In the genomic region with DNA sequence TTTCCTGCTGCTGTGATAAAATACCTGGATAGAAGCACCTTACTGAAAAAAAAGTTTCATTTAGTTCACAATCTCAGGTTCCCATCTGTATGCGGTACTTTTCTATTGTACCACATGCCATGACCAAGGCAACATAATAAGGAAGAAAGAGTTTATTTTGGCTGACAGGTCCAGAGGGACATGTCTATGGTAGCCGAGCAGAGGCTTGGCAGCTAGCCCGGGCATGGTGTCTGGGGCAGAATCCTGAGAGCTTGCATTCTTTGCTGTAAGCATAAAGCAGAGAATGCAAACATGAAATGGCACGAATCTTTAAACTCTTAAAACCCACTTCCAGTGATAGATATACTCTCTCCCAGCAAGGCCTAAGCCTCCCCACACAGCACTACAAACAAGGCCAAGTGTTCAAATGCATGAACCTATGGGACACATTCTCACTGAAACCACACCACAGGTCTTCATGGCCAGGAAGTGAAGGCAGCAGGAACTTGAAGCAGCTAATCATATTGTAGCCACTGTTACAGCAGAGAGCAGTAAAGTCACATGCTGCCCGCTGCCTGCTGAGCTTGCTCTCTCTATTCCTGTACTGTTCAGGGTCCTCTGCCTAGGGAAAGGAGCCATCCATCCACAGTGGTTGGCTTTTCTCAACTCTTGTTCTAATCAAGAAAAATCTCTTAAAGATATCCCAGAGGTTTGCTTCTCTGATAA, we compare ENCODE assay signal across 8 mouse cellular contexts. TPM values are rescaled to one million over a fixed set of nuclear protein-coding genes. Genes with fewer than 3 reads are reported as not detected.
DNase-seq lines count a peak whose midpoint lies in the region; ATAC-seq and TF ChIP-seq lines count a peak whose summit lies in the region.

No protein-coding gene starts in this region.

- H3K36me3 ChIP-seq in MEL (ENCODE audit: control insufficient read depth in 1 of 2, insufficient read depth in 2 of 2, low read length in 2 of 2): peaks cover 0 to 14% of the 10 kb centered on the region in 2 experiments; a peak in 2 of 4 replicates
- H3K36me3 ChIP-seq in heart, postnatal 0 days (replicated peaks; ENCODE audit: control insufficient read depth, insufficient read depth, low read length): 0 out of 2 replicates have a peak, but pooled peaks cover 7% of the 10 kb centered on the region
- H3K36me3 ChIP-seq in liver, embryonic 14.5 days (replicated peaks; ENCODE audit: control insufficient read depth, insufficient read depth, low read depth): no peaks in the 10 kb centered on the region

- H3K79me2 ChIP-seq in MEL (ENCODE audit: control insufficient read depth, insufficient read depth, low read length, poor library complexity): no peaks in the 10 kb centered on the region

- no peak for TF ChIP-seq EP300 in MEL (IDR thresholded peaks at IDR 0.05; ENCODE audit: low read depth in 1 of 2, low read length in 2 of 2)
- no peak for TF ChIP-seq EP300 in heart, postnatal 0 days (IDR thresholded peaks at IDR 0.05; ENCODE audit: low read depth)
- no peak for TF ChIP-seq EP300 in liver, embryonic 14.5 days (IDR thresholded peaks at IDR 0.05; ENCODE audit: low read depth)

- no peak for TF ChIP-seq RAD21 in MEL (IDR thresholded peaks at IDR 0.05; ENCODE audit: low read depth, low read length)

- H3K4me3 ChIP-seq in MEL (ENCODE audit: control insufficient read depth in 1 of 2, insufficient read depth in 1 of 2, low read depth in 2 of 2, low read length in 2 of 2): no peak overlapping the region
- H3K4me3 ChIP-seq in heart, postnatal 0 days (ENCODE audit: low read depth, low read length): no peak overlapping the region
- H3K4me3 ChIP-seq in liver, embryonic 14.5 days (ENCODE audit: insufficient read depth in 1 of 2, low read depth in 2 of 2, low read length in 2 of 2): no peak overlapping the region

- H3K27me3 ChIP-seq in MEL (ENCODE audit: control insufficient read depth in 1 of 2, insufficient read depth in 2 of 2, low read length in 2 of 2): no peaks in the 10 kb centered on the region
- no peaks in the 10 kb centered on the region for H3K27me3 ChIP-seq in heart, postnatal 0 days (ENCODE audit: control insufficient read depth, insufficient read depth, low read length)
- H3K27me3 ChIP-seq in liver, embryonic 14.5 days (ENCODE audit: control insufficient read depth, insufficient read depth, low read length): no peaks in the 10 kb centered on the region

- 24% methylated on average over 5 of the region's 5 CpGs for WGBS in heart, postnatal 0 days
- 69% methylated on average over 5 of the region's 5 CpGs for WGBS in liver, embryonic 14.5 days (ENCODE audit: insufficient replicate concordance)

- peak; percentile 68 for ATAC-seq in heart, postnatal 0 days (ENCODE audit: insufficient read depth, low read depth)
- ATAC-seq in liver, embryonic 14.5 days (ENCODE audit: insufficient read depth): no peak

- intact Hi-C loops in heart, postnatal 25 days (cut with DNase I): no loop called here

- TF ChIP-seq POLR2A in MEL (IDR thresholded peaks at IDR 0.05; ENCODE audit: control insufficient read depth in 1 of 2, insufficient read depth in 1 of 2, low read depth in 1 of 2, low read length in 2 of 2, poor library complexity in 1 of 2): no peak

- no peak overlapping the region for H3K27ac ChIP-seq in MEL (ENCODE audit: control insufficient read depth, low read depth, low read length)
- peak overlapping the region; percentile 70 for H3K27ac ChIP-seq in heart, postnatal 0 days (ENCODE audit: low read depth)
- H3K27ac ChIP-seq in liver, embryonic 14.5 days: peak overlapping the region; percentile 17; the same call in 1 of the 2 replicates

- no peak for TF ChIP-seq CTCF in MEL (IDR thresholded peaks at IDR 0.05 in 2 of 3, conservative IDR thresholded peaks at IDR 0.05 in 1 of 3; ENCODE audit: control insufficient read depth in 1 of 3, insufficient read depth in 1 of 3, low read depth in 2 of 3, low read length in 3 of 3, poor library complexity in 1 of 3, severe bottlenecking in 1 of 3)
- no peak for TF ChIP-seq CTCF in heart, postnatal 0 days (IDR thresholded peaks at IDR 0.05; ENCODE audit: low read depth)
- 0 out of 2 replicates have a peak, but pooled peaks have one; percentile 4 for TF ChIP-seq CTCF in liver, embryonic 14.5 days (IDR thresholded peaks at IDR 0.05; ENCODE audit: low read depth)

- H3K9ac ChIP-seq in MEL (ENCODE audit: control insufficient read depth, low read depth, low read length, poor library complexity, severe bottlenecking): no peak overlapping the region
- no peak overlapping the region for H3K9ac ChIP-seq in heart, postnatal 0 days (replicated peaks; ENCODE audit: low read depth, low read length)
- H3K9ac ChIP-seq in liver, embryonic 14.5 days (replicated peaks): no peak overlapping the region

- peaks cover 5 to 19% of the 10 kb centered on the region in 2 experiments for H3K4me1 ChIP-seq in MEL (ENCODE audit: control insufficient read depth in 1 of 2, insufficient read depth in 2 of 2, low read length in 2 of 2)
- peaks cover 16% of the 10 kb centered on the region for H3K4me1 ChIP-seq in heart, postnatal 0 days (ENCODE audit: control insufficient read depth, insufficient read depth)
- H3K4me1 ChIP-seq in liver, embryonic 14.5 days (replicated peaks; ENCODE audit: control insufficient read depth in 2 of 2, insufficient read depth in 2 of 2, low read length in 1 of 2): peaks cover 50 to 61% of the 10 kb centered on the region in 2 experiments

- H3K4me2 ChIP-seq in heart, postnatal 0 days (ENCODE audit: low read depth, low read length): no peak overlapping the region
- no peak overlapping the region for H3K4me2 ChIP-seq in liver, embryonic 14.5 days (ENCODE audit: low read depth)

- no peaks in the 10 kb centered on the region for H3K9me3 ChIP-seq in MEL (replicated peaks; ENCODE audit: insufficient read depth, low read length)
- no peaks in the 10 kb centered on the region for H3K9me3 ChIP-seq in heart, postnatal 0 days (replicated peaks; ENCODE audit: control insufficient read depth, low read length)
- no peaks in the 10 kb centered on the region for H3K9me3 ChIP-seq in liver, embryonic 14.5 days (ENCODE audit: control insufficient read depth, low read length)

- DNase-seq in heart, adult 18-20 months: peak; percentile 68 to 69
- no peak for DNase-seq in heart, postnatal 25 days (ENCODE audit: low spot score)
- no peak for DNase-seq in MEL (ENCODE audit: low read depth, low spot score)
- peak; percentile 38 for DNase-seq in heart, postnatal 0 days (ENCODE audit: low spot score)
- no peak for DNase-seq in liver, embryonic 14.5 days (ENCODE audit: low read depth in 3 of 3, low spot score in 3 of 3)
- no peak for DNase-seq in ovary, postnatal 14 days (ENCODE audit: low spot score)
- DNase-seq in ovary, postnatal 36 days (ENCODE audit: low spot score): no peak
- no peak for DNase-seq in thymus, postnatal 10 days (ENCODE audit: low spot score in 2 of 2)

TF ChIP-seq in MEL, 35 proteins besides CTCF, POLR2A, EP300 and RAD21:
- TF ChIP-seq MAFK (IDR thresholded peaks at IDR 0.05; ENCODE audit: borderline replicate concordance, low read depth, low read length) (no peak), E2F4 (IDR thresholded peaks at IDR 0.05; ENCODE audit: borderline replicate concordance, low read depth, low read length) (no peak), USF1 (IDR thresholded peaks at IDR 0.05; ENCODE audit: low read depth, low read length) (peak; percentile 37; the same call in 1 of the 2 replicates), USF2 (IDR thresholded peaks at IDR 0.05; ENCODE audit: borderline replicate concordance in 1 of 2, insufficient read depth in 1 of 2, low read depth in 1 of 2, low read length in 2 of 2) (no peak)

RNA-seq across cellular contexts. Expression of a gene that starts 22.2 kb away (rescaled TPM):
- total RNA-seq in heart, adult 18-20 months (2021): 10 to 100 TPM; 20.5 to 21.7 TPM
- 10 to 100 TPM; 18.8 to 21.6 TPM for total RNA-seq in heart, postnatal 25 days (2021)
- total RNA-seq in MEL (2012; rRNA removed): 14.5 and 15.9 TPM in 2 replicates
- 10 to 100 TPM; 22.1 to 87.6 TPM for polyA plus RNA-seq in MEL (2012; ENCODE audit: insufficient read depth in 1 of 2, insufficient read length in 2 of 2, low read depth in 1 of 2, low replicate concordance in 2 of 2, missing spikeins in 1 of 2)
- 9.5 and 10.0 TPM in 2 replicates for total RNA-seq in heart, postnatal 0 days (2014; rRNA removed; ENCODE audit: low replicate concordance)
- polyA plus RNA-seq in heart, postnatal 0 days (2015; fragmentation: Nextera tagmentation; extraction: Ambion mirVana): 26.6 and 27.2 TPM in 2 replicates
- 3.1 and 6.2 TPM in 2 replicates for polyA plus RNA-seq in liver, embryonic 14.5 days (2012; rRNA removed)
- 14.2 and 16.8 TPM in 2 replicates for polyA plus RNA-seq in liver, embryonic 14.5 days (2014; fragmentation: Nextera tagmentation; extraction: Ambion mirVana)

RNA-seq across cellular contexts. Expression of a gene that starts 22.5 kb away (rescaled TPM):
- total RNA-seq in heart, adult 18-20 months (2021): 10 to 100 TPM; 12.4 to 15.0 TPM
- 10 to 100 TPM; 15.2 to 17.0 TPM for total RNA-seq in heart, postnatal 25 days (2021)
- 21.5 and 27.3 TPM in 2 replicates for total RNA-seq in MEL (2012; rRNA removed)
- 10 to 100 TPM; 24.2 to 43.1 TPM for polyA plus RNA-seq in MEL (2012; ENCODE audit: insufficient read depth in 1 of 2, insufficient read length in 2 of 2, low read depth in 1 of 2, low replicate concordance in 2 of 2, missing spikeins in 1 of 2)
- 11.0 and 13.2 TPM in 2 replicates for total RNA-seq in heart, postnatal 0 days (2014; rRNA removed; ENCODE audit: low replicate concordance)
- 7.0 and 7.4 TPM in 2 replicates for polyA plus RNA-seq in heart, postnatal 0 days (2015; fragmentation: Nextera tagmentation; extraction: Ambion mirVana)
- 6.0 and 9.3 TPM in 2 replicates for polyA plus RNA-seq in liver, embryonic 14.5 days (2012; rRNA removed)
- 8.7 and 9.9 TPM in 2 replicates for polyA plus RNA-seq in liver, embryonic 14.5 days (2014; fragmentation: Nextera tagmentation; extraction: Ambion mirVana)

RNA-seq across cellular contexts. Expression of a gene that starts 51.9 kb away (rescaled TPM):
- total RNA-seq in heart, adult 18-20 months (2021): under 1 TPM; 0.12 to 0.39 TPM
- total RNA-seq in heart, postnatal 25 days (2021): under 1 TPM; 0.17 to 0.29 TPM
- total RNA-seq in MEL (2012; rRNA removed): 0.07 and 0.12 TPM in 2 replicates
- not detected for polyA plus RNA-seq in MEL (2012; ENCODE audit: insufficient read depth in 1 of 2, insufficient read length in 2 of 2, low read depth in 1 of 2, low replicate concordance in 2 of 2, missing spikeins in 1 of 2)
- 0.23 and 1.2 TPM in 2 replicates for total RNA-seq in heart, postnatal 0 days (2014; rRNA removed; ENCODE audit: low replicate concordance)
- polyA plus RNA-seq in heart, postnatal 0 days (2015; fragmentation: Nextera tagmentation; extraction: Ambion mirVana): 0.48 and 0.58 TPM in 2 replicates
- polyA plus RNA-seq in liver, embryonic 14.5 days (2012; rRNA removed): 1.7 and 2.1 TPM in 2 replicates
- polyA plus RNA-seq in liver, embryonic 14.5 days (2014; fragmentation: Nextera tagmentation; extraction: Ambion mirVana): 3.1 and 3.2 TPM in 2 replicates

Comparison
In these comparisons a context has a peak if more than half of its experiments do, and no peak if none do; other contexts are left out.
1. DNase-seq: peak in heart, adult 18-20 months (2 of 2) and heart, postnatal 0 days (single experiment); none in heart, postnatal 25 days (single experiment), MEL (single experiment), liver, embryonic 14.5 days (0 of 3), ovary, postnatal 14 days (single experiment), ovary, postnatal 36 days (single experiment) and thymus, postnatal 10 days (0 of 2).